Mouse (Mus musculus): ENCODE measurements around the gene 2610507B11Rik. TPM values are rescaled to one million over a fixed set of nuclear protein-coding genes. Genes with fewer than 3 reads are reported as not detected.
"Not testable (repeated sequence)": the region's sequence is repeated elsewhere in the genome, so short reads cannot be mapped to it uniquely, and the experiment has no call there.

2610507B11Rik gene
- polyA plus RNA-seq, 1 experiment from 2014 or later = 68.8 TPM

DNA sequence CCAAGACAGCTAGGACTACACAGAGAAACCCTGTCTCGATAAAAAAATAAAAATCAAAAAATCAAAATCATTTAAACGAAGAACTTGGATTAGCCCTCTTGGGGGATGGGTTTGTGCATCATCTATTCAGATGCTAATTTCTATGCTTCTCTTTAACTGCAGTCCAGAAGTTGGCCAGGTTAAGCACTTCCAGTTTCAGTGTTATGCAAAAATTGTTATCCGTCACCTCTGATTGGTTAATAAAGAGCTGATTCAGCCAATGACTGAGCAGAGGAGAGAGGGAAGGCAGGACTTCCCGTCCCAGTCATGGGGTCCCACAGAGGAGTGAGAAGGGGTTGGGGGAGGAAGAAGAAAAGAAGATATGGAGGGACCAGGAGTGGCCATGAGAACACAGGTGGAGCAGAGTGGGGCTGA is 13.8 kb upstream of the 2610507B11Rik start:
- no peak overlapping the region for H3K4me3 ChIP-seq
- H3K4me1 ChIP-seq = peaks cover 26% of the 10 kb centered on the region
- H3K9me3 ChIP-seq = no peaks in the 10 kb centered on the region
- H3K4me2 ChIP-seq = no peak overlapping the region
- ATAC-seq (ENCODE audit: insufficient number of reproducible peaks, low FRiP score, low TSS enrichment, low read depth) = no peak
- no peak overlapping the region for H3K9ac ChIP-seq
- no peak overlapping the region for H3K27ac ChIP-seq
- peaks cover 23% of the 10 kb centered on the region for H3K36me3 ChIP-seq
- H3K27me3 ChIP-seq = no peaks in the 10 kb centered on the region
- WGBS = 71% methylated on average over 4 of the region's 4 CpGs

DNA sequence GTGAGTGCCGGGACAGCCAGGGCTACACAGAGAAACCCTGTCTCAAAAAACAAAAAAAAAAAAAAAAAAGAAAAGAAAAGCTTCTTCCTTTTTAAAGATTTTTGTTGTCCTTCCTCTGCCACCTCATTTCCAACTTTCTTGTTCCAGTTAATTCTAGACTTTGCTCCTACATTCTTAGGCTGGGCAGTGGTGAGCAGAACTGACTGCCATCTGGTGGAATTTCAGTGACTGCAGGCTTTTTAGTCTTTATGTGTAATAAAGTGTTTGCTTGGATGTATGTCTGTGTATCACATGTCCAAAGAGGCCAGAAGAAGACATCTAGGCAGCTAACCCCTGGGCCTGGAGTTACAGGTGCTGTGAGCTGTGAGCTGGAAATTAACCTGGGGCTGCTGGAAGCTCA is 4.9 kb upstream of the 2610507B11Rik start:
- Histone ChIP-seq H3K9ac (no peak overlapping the region), H3K36me3 (peaks cover 28% of the 10 kb centered on the region), H3K4me1 (no peaks in the 10 kb centered on the region), H3K27ac (no peak overlapping the region), H3K4me2 (no peak overlapping the region), H3K9me3 (no peaks in the 10 kb centered on the region), H3K4me3 (no peak overlapping the region), H3K27me3 (peaks cover 7% of the 10 kb centered on the region; the same call in 1 of the 2 replicates)
- 83% methylated on average over 1 of the region's 1 CpGs for WGBS
- no peak for ATAC-seq (ENCODE audit: insufficient number of reproducible peaks, low FRiP score, low TSS enrichment, low read depth)

DNA sequence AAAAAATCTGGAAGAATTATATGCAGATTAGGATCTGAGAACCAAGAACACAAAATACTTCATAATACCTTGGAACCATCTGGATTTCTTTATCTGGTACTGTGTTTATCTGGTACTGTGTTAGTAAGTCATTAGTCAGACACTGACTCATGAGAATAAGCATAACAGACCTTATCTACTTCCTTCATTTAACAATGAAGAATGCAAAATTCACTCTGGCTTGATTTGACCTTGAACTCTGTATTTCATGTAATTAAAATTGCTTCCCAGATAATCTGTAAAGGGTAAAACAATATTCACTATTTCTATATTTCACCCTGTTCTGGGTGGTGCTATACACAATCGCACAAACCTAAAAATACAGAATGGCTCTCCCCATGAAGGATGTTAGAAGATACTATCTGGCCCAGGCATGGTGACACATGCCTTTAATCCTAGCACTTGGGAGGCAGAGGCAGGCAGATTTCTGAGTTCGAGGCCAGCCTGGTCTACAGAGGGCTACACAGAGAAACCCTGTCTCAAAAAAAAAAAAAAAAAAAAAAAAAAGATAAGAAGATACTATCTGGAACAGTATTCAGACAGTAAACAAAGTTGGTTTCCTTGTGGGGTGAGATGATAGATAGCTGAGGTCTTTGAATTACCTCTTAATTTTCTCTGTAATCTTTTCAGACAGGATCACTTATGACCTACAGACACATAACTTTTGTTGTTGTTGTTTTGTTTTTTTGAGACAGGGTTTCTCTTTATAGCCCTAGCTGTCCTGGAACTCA is 878 bp upstream of the 2610507B11Rik start:
- H3K36me3 ChIP-seq = peaks cover 24% of the 10 kb centered on the region
- no peak overlapping the region for H3K27ac ChIP-seq
- no peak overlapping the region for H3K9ac ChIP-seq
- peak overlapping the region; percentile 65 for H3K4me2 ChIP-seq
- peaks cover 7% of the 10 kb centered on the region; the same call in 1 of the 2 replicates for H3K27me3 ChIP-seq
- peaks cover 14% of the 10 kb centered on the region for H3K4me1 ChIP-seq
- ATAC-seq (ENCODE audit: insufficient number of reproducible peaks, low FRiP score, low TSS enrichment, low read depth) = no peak
- 94% methylated on average over 2 of the region's 2 CpGs for WGBS
- peak overlapping the region; percentile 91 for H3K4me3 ChIP-seq
- no peaks in the 10 kb centered on the region for H3K9me3 ChIP-seq

DNA sequence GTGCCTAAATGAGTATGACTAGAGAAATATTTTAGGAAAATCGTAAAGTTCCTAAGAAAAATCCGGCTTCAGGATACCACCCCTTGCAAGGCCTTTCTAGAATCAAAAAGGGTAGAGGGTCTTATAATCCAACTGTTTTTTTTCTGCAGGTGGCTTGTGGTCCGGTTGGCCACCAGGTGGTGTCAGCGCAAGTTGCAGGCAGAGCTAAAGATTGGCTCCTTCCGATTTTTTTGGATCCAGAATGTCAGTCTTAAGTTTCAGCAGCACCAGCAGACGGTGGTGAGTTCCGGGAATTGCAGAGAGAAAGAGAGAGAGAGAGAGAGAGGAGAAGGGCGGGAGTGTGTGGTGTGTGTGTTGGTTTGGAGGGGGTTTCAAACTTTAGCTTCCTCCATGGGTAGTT is 998 bp downstream of the 2610507B11Rik start:
- peaks cover 14% of the 10 kb centered on the region for H3K4me1 ChIP-seq
- peaks cover 7% of the 10 kb centered on the region; the same call in 1 of the 2 replicates for H3K27me3 ChIP-seq
- peak overlapping the region; percentile 91 for H3K4me3 ChIP-seq
- whole genome bisulfite sequencing = 2% methylated on average over 8 of the region's 8 CpGs
- H3K36me3 ChIP-seq = peaks cover 38% of the 10 kb centered on the region
- no peaks in the 10 kb centered on the region for H3K9me3 ChIP-seq
- peak overlapping the region; percentile 82; the same call in 1 of the 2 replicates for H3K9ac ChIP-seq
- H3K4me2 ChIP-seq = peak overlapping the region; percentile 65
- ATAC-seq (ENCODE audit: insufficient number of reproducible peaks, low FRiP score, low TSS enrichment, low read depth) = no peak
- peak overlapping the region; percentile 54; the same call in 1 of the 2 replicates for H3K27ac ChIP-seq

DNA sequence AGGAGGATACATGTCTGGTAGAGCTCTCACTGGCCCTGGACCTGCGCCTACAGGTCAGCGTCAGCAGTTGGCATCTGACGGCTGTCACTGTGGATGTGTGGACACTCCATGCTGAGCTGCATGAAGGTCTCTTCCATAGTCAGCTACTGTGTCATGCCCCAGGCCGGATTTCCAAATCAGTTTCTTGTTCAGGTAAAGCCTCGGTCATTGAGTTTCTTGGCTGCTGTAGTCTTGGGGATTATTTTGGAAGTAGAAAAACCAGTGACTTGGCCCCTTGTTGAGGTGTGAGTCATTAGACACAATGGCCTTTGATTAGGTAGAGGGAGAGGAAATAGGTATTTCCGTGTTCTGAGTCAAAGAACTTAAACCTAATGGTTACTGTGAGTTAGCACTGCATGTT is 4.0 kb downstream of the 2610507B11Rik start:
- WGBS = 84% methylated on average over 6 of the region's 6 CpGs
- Histone ChIP-seq H3K27ac (no peak overlapping the region), H3K4me2 (no peak overlapping the region), H3K4me3 (no peak overlapping the region), H3K36me3 (peaks cover 65% of the 10 kb centered on the region), H3K4me1 (peaks cover 14% of the 10 kb centered on the region), H3K9me3 (no peaks in the 10 kb centered on the region), H3K9ac (no peak overlapping the region), H3K27me3 (no peaks in the 10 kb centered on the region)
- ATAC-seq (ENCODE audit: insufficient number of reproducible peaks, low FRiP score, low TSS enrichment, low read depth) = no peak

DNA sequence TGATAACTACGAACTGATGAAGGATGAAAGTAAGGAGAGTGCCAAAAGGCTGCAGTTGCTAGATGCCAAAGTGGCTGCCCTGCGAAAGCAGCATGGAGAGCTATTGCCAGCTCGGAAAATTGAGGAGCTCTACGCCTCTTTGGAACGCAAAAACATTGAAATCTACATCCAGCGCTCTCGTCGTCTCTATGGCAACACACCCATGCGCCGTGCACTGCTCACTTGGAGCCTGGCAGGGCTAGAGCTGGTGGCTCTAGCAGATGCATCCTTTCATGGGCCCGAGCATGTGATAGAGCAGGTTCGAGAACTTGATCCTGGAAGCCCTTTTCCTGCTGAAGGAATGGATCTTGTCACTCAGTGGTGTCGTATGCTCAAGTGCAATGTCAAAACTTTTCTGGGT is 10.4 kb downstream of the 2610507B11Rik start:
- peaks cover 92% of the 10 kb centered on the region for H3K36me3 ChIP-seq
- H3K4me3 ChIP-seq = no peak overlapping the region
- no peaks in the 10 kb centered on the region for H3K4me1 ChIP-seq
- no peaks in the 10 kb centered on the region for H3K9me3 ChIP-seq
- no peak overlapping the region for H3K9ac ChIP-seq
- WGBS = 91% methylated on average over 13 of the region's 13 CpGs
- no peaks in the 10 kb centered on the region for H3K27me3 ChIP-seq
- no peak overlapping the region for H3K4me2 ChIP-seq
- no peak overlapping the region for H3K27ac ChIP-seq
- ATAC-seq (ENCODE audit: insufficient number of reproducible peaks, low FRiP score, low TSS enrichment, low read depth) = no peak

DNA sequence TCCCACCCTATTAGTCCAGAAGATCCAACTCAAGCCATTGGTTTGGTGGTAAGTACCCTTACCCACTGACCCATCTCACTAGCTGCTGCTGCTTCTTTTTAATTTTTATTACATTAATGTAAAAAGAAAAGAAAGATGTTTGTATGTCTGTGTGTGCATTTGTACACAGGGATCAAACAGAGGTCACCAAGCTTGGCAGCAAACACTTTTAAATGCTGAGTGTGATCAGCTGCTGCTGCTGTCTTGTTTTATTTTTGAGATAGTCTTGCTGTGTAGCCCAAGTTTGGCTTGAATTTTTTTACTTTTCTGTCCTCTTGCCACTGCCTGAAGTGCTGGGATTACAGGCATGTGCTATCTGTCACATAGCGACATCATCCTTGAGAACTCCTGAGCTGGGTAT is 14.0 kb downstream of the 2610507B11Rik start:
- H3K4me3 ChIP-seq = no peak overlapping the region
- H3K36me3 ChIP-seq = peaks cover 94% of the 10 kb centered on the region
- no peak overlapping the region for H3K9ac ChIP-seq
- no peaks in the 10 kb centered on the region for H3K9me3 ChIP-seq
- WGBS = 100% methylated on average over 1 of the region's 1 CpGs
- no peak for ATAC-seq (ENCODE audit: insufficient number of reproducible peaks, low FRiP score, low TSS enrichment, low read depth)
- no peaks in the 10 kb centered on the region for H3K27me3 ChIP-seq
- no peaks in the 10 kb centered on the region for H3K4me1 ChIP-seq
- H3K27ac ChIP-seq = no peak overlapping the region
- H3K4me2 ChIP-seq = no peak overlapping the region

DNA sequence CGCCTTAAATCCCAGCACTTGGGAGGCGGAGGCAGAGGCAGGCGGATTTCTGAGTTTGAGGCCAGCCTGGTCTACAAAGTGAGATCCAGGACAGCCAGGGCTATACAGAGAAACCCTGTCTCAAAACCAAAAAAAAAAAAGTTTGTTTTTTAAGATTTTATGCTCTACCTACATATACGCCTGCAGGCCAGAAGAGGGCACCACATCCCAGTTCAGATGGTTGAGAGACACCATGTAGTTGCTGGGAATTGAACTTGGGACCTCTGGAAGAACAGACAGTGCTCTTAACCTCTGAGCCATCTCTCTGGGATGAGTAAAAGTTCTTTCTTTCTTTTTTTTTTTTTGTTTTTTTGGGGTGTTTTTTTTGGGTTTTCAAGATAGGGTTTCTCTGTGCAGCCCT is 14.6 kb downstream of the 2610507B11Rik start:
- H3K9ac ChIP-seq; H3K4me3 ChIP-seq; H3K4me1 ChIP-seq; H3K4me2 ChIP-seq; H3K9me3 ChIP-seq; H3K27ac ChIP-seq; ATAC-seq (ENCODE audit: insufficient number of reproducible peaks, low FRiP score, low TSS enrichment, low read depth); H3K27me3 ChIP-seq: not testable (repeated sequence)
- H3K36me3 ChIP-seq = peaks cover 95% of the 10 kb centered on the region
- 95% methylated on average over 4 of the region's 4 CpGs for WGBS

DNA sequence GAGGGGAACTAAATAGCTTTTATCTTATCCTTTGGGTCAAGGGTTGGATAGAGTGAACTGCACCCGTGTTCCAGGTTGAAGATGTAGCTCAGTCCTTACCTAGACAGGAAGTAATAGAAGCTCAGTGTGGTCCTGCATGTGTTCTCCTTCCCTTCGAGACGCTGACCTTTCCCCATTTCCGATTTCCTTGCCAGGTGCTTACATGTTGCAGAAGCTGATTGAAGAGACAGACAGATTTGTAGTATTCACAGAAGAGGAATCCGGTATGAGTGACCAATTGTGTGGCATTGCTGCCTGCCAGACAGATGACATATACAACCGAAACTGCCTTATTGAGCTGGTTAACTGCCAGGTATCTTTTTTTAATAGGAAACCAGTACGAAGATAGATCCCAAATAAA is 17.3 kb downstream of the 2610507B11Rik start:
- Histone ChIP-seq H3K9ac (no peak overlapping the region), H3K36me3 (peaks cover 95% of the 10 kb centered on the region), H3K9me3 (no peaks in the 10 kb centered on the region), H3K4me1 (no peaks in the 10 kb centered on the region), H3K4me2 (no peak overlapping the region), H3K4me3 (no peak overlapping the region), H3K27me3 (no peaks in the 10 kb centered on the region), H3K27ac (no peak overlapping the region)
- 88% methylated on average over 7 of the region's 7 CpGs for WGBS
- no peak for ATAC-seq (ENCODE audit: insufficient number of reproducible peaks, low FRiP score, low TSS enrichment, low read depth)

DNA sequence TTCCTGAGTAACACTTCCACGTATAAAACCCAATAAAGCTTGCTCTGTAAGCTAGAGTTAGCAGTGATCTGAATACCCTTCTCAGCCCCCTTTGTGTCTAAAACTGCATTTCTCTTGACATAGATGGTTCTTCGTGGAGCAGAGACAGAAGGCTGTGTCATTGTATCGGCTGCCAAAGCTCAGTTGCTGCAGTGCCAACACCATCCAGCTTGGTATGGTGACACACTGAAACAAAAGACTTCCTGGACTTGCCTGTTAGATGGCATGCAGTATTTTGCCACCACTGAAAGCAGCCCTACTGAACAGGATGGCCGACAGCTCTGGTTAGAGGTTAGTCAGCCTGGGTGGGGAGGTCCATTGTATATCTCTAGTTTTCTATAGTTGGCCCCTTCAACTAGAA is 18.0 kb downstream of the 2610507B11Rik start:
- Histone ChIP-seq H3K36me3 (peaks cover 95% of the 10 kb centered on the region), H3K4me2 (no peak overlapping the region), H3K4me1 (no peaks in the 10 kb centered on the region), H3K27ac (no peak overlapping the region), H3K27me3 (no peaks in the 10 kb centered on the region), H3K4me3 (no peak overlapping the region), H3K9me3 (no peaks in the 10 kb centered on the region), H3K9ac (no peak overlapping the region)
- no peak for ATAC-seq (ENCODE audit: insufficient number of reproducible peaks, low FRiP score, low TSS enrichment, low read depth)
- WGBS = 93% methylated on average over 4 of the region's 4 CpGs

DNA sequence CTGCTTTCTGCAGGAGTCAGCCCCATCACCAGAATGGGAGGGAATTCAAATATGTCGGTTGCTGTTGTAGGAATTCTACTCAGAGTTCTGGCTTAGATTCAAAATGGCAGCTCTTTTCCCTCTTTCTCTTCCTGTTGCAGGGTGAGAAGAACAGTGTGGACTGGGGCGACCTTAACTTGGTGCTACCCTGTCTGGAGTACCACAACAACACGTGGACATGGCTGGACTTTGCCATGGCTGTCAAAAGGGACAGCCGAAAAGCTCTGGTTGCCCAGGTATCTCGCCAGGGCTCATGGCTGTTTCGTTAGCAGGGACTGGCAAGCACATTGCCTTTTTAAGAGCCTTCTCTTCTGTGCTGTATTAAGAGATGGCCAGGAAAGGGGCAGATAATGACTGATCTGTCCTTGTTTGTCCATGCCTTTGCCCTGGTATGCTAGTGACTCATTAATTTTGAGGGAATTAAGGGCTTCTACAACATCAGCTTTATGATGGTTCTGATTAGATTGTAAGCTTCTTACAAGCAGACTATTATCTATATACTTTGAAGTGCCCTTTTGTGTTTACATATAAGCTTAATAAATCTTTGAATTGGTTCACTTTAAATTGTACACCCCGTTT is 27.7 kb downstream of the 2610507B11Rik start:
- Histone ChIP-seq H3K27me3 (no peaks in the 10 kb centered on the region), H3K9me3 (no peaks in the 10 kb centered on the region), H3K36me3 (peaks cover 76% of the 10 kb centered on the region), H3K27ac (no peak overlapping the region), H3K4me3 (no peak overlapping the region), H3K4me2 (no peak overlapping the region), H3K4me1 (no peaks in the 10 kb centered on the region), H3K9ac (no peak overlapping the region)
- 90% methylated on average over 7 of the region's 7 CpGs for WGBS
- ATAC-seq (ENCODE audit: insufficient number of reproducible peaks, low FRiP score, low TSS enrichment, low read depth) = no peak

DNA sequence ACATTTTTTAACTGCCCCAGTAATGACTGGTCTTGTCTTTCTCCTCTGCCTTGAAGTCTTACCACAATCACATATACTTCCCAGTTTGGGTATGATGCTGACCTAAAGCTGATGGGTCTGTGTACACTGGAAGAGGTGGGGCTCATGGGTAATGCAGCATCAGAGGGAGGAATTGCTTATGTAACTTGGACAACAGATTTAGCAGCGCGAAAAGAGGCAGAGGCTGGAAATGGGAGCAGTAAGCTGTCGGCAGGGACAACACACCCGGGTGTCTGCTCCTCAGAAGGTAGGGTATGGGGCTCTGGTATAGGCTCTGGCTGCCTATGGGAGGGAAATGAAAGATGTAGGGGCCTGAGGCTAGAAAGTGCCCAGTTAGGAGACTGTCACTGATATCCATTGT is 29.1 kb downstream of the 2610507B11Rik start, which contains the start of gene BC030499:
BC030499 (plus strand) TSS at position 188 of the 400 bp plus-strand sequence.
- Histone ChIP-seq H3K9ac (no peak within 1 kb of the TSS), H3K36me3 (peaks cover 62% of the 10 kb centered on the region), H3K9me3 (no peaks in the 10 kb centered on the region), H3K4me1 (no peaks in the 10 kb centered on the region), H3K27me3 (no peaks in the 10 kb centered on the region), H3K4me2 (no peak within 1 kb of the TSS), H3K4me3 (no peak within 1 kb of the TSS), H3K27ac (no peak within 1 kb of the TSS)
- 93% methylated on average over 4 of the region's 4 CpGs for WGBS
- no peak for ATAC-seq (ENCODE audit: insufficient number of reproducible peaks, low FRiP score, low TSS enrichment, low read depth)
